Mouse (Mus musculus) cerebellum, adult 8-10 months (tissue): Measurements from ENCODE around the gene Smap2.
A peak's percentile ranks its signal among the peaks of the same experiment; 100 is the strongest.

Experiments used
- DNase-seq: peaks from one replicate; pipeline ENCODE4 v3.0.0; 2022

Gene Smap2

GRCm38 (mm10) chr4:121020040-121020790, 3.2 kb upstream of the Smap2 start:
- no peak for DNase-seq

GRCm38 (mm10) chr4:121018250-121018649, 1.2 kb upstream of the Smap2 start:
- no peak for DNase-seq

- DNase-seq: peak; percentile 63
These were observed 787 bp downstream of the Smap2 start for GRCm38 (mm10) chr4:121016021-121016898.

- DNase-seq: no peak
These were observed 1.8 kb downstream of the Smap2 start for GRCm38 (mm10) chr4:121015268-121015659.

- DNase-seq: no peak
These were observed 2.3 kb downstream of the Smap2 start for GRCm38 (mm10) chr4:121014594-121015267.

- DNase-seq: no peak
These were observed 6.1 kb downstream of the Smap2 start for GRCm38 (mm10) chr4:121010770-121011549.

- no peak for DNase-seq
These were observed 7.9 kb downstream of the Smap2 start for GRCm38 (mm10) chr4:121009151-121009550.

- no peak for DNase-seq
These were observed 8.8 kb downstream of the Smap2 start for GRCm38 (mm10) chr4:121008071-121008745.

- DNase-seq: no peak
These were observed 10.0 kb downstream of the Smap2 start for GRCm38 (mm10) chr4:121007006-121007405.

- no peak for DNase-seq
These were observed 12.4 kb downstream of the Smap2 start for GRCm38 (mm10) chr4:121004679-121005078.

- no peak for DNase-seq
These were observed 13.4 kb downstream of the Smap2 start for GRCm38 (mm10) chr4:121003611-121004091.

GRCm38 (mm10) chr4:121002400-121003171, 14.5 kb downstream of the Smap2 start:
- peak; percentile 30 for DNase-seq

GRCm38 (mm10) chr4:121001659-121002058, 15.4 kb downstream of the Smap2 start:
- no peak for DNase-seq

- no peak for DNase-seq
These were observed 16.0 kb downstream of the Smap2 start for GRCm38 (mm10) chr4:121001042-121001441.

- DNase-seq: no peak
These were observed 21.1 kb downstream of the Smap2 start for GRCm38 (mm10) chr4:120995911-120996310.

- DNase-seq: no peak
These were observed 24.0 kb downstream of the Smap2 start for GRCm38 (mm10) chr4:120993025-120993424.

GRCm38 (mm10) chr4:120992284-120992683, 24.8 kb downstream of the Smap2 start:
- DNase-seq: no peak

GRCm38 (mm10) chr4:120987319-120987718, 29.7 kb downstream of the Smap2 start:
- DNase-seq: no peak

- DNase-seq: peak; percentile 61
These were observed 30.6 kb downstream of the Smap2 start for GRCm38 (mm10) chr4:120986446-120986845.

GRCm38 (mm10) chr4:120978221-120978620, 38.8 kb downstream of the Smap2 start:
- DNase-seq: no peak

GRCm38 (mm10) chr4:120975428-120975734, 41.7 kb downstream of the Smap2 start:
- no peak for DNase-seq
